Mouse (Mus musculus): ENCODE results near the gene Errfi1. TPM values are rescaled to one million over a fixed set of nuclear protein-coding genes. Genes with fewer than 3 reads are reported as not detected.

Gene Errfi1
- polyA plus RNA-seq, 1 experiment from 2014 or later, result 17.2 TPM

DNA sequence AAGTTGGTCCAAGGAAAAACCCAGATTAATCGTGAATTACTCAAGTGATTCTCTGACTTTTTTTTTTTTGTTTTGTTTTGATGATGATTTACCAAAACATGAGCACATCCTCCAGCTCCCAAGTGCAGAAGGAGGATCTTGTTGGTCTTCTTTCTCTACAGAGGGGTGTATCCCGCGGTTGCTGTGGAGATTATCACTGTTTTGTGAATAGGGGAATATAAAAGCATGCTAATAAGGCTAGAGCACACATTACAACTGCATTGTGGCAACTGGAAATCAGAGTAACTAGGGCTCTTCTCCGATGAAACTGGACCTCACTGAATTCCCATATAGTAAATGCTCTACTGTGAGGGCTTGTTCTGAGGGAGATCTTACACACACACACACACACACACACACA, 1.2 kb upstream of the Errfi1 start:
- no peak overlapping the region for H3K27ac ChIP-seq
- H3K4me1 ChIP-seq, result peaks cover 13% of the 10 kb centered on the region

DNA sequence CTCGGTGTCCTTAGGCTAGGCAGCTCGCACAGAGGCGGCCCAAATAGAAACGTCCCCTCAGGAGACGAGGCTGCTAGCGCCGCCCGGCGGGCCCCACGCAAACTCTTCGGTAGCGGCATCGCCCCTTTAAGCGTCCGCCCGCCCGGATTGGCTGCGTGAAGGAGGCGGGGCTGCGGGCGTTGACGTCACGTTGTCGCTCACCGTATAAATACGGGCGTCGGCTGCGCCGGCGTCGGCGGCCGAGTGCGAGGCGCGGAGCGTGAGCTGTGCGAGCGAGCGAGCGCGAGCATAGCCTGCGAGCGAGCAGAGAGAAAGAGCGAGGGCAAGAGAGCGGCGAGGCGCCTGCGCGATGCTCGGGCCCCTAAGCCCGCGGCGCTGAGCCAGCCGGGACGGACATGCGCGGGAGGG, 1.1 kb downstream of the Errfi1 start:
- H3K27me3 ChIP-seq, result peaks cover 12% of the 10 kb centered on the region
- peak overlapping the region; percentile 92 for H3K9ac ChIP-seq
- H3K4me1 ChIP-seq, result peaks cover 13% of the 10 kb centered on the region
- H3K36me3 ChIP-seq (replicated peaks), result no peaks in the 10 kb centered on the region
- no peaks in the 10 kb centered on the region for H3K9me3 ChIP-seq
- H3K27ac ChIP-seq, result peak overlapping the region; percentile 99
- peak overlapping the region; percentile 59 for H3K4me2 ChIP-seq
- H3K4me3 ChIP-seq (replicated peaks), result peak overlapping the region; percentile 75
- under 1% methylated on average over 56 of the region's 59 CpGs for WGBS
- ATAC-seq (ENCODE audit: low FRiP score), result peak; percentile 98

More for the DNA sequence above, 1.2 kb upstream of the Errfi1 start:
- Histone ChIP-seq H3K27me3 (peaks cover 20% of the 10 kb centered on the region), H3K36me3 (replicated peaks) (no peaks in the 10 kb centered on the region), H3K4me2 (no peak overlapping the region), H3K9me3 (no peaks in the 10 kb centered on the region), H3K9ac (no peak overlapping the region), H3K4me3 (replicated peaks) (no peak overlapping the region)
- 61% methylated on average over 4 of the region's 4 CpGs for WGBS
- ATAC-seq (ENCODE audit: low FRiP score), result no peak

DNA sequence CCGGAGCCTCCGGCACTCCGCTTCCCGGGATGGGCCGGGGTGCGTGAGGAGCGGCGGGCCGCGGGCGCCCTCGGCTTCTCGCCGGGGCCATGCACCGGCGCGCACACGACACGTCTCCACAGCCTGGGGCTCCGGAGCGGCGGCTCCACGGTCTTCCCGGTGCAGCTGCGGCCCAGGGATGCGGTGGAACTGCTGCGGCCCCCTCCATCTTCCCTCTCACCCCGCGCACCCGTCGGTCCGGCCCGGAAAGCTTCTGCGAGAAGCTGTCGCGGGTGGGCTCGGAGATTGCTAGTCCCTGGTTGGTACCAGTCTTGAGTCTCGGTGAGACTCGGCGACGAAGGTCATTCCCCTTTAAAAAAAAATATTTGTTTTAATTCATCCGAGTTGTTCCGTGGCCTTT, 1.6 kb downstream of the Errfi1 start:
- Histone ChIP-seq H3K4me3 (replicated peaks) (peak overlapping the region; percentile 75), H3K4me2 (peak overlapping the region; percentile 59), H3K36me3 (replicated peaks) (no peaks in the 10 kb centered on the region), H3K9ac (peak overlapping the region; percentile 92), H3K27ac (peak overlapping the region; percentile 99), H3K9me3 (no peaks in the 10 kb centered on the region), H3K4me1 (peaks cover 13% of the 10 kb centered on the region), H3K27me3 (peaks cover 12% of the 10 kb centered on the region)
- WGBS, result under 1% methylated on average over 31 of the region's 43 CpGs
- peak; percentile 72 for ATAC-seq (ENCODE audit: low FRiP score)

DNA sequence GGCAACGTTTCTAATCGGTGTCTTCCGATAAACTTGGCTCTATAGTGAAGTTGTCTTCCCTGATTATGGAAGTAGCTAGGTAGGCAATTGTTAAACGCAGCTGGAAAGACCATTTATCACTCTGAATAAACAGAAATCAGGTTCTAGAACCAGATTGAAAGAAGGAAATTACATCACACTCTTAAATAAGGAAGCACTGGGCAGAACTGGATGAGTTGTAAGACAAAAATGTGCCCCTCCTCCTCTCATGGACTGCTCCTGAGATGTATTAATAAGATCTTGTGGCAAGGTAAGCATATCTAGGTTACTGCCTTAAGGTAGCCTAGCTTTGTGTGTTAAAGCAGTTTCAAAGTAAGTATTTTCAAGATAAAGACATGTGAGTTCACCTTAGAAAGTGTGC, 6.8 kb downstream of the Errfi1 start:
- Histone ChIP-seq H3K27ac (no peak overlapping the region), H3K27me3 (no peaks in the 10 kb centered on the region), H3K4me3 (replicated peaks) (no peak overlapping the region), H3K4me2 (no peak overlapping the region), H3K9me3 (no peaks in the 10 kb centered on the region), H3K4me1 (peaks cover 11% of the 10 kb centered on the region), H3K36me3 (replicated peaks) (no peaks in the 10 kb centered on the region), H3K9ac (no peak overlapping the region)
- 92% methylated on average over 4 of the region's 4 CpGs for WGBS
- no peak for ATAC-seq (ENCODE audit: low FRiP score)

DNA sequence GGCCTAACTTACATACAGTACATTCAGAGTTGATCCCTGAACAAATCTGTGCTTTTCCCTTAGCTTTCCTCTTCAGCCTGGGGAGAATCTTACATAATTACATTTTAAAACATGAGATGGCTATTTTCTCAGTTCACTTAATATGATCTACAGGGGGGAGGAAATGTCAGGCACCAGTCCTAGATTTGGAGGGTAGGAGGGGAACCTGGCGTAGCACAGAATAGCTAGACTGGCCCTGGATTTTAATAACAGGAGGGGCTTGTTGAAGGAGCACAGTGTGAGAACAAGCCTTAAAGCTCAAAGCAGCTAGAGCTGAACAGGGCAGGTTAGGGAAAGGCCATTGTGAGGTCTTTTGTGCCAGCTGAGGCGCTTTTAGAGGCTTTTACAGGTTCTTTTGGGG, 7.4 kb downstream of the Errfi1 start:
- Histone ChIP-seq H3K4me2 (no peak overlapping the region), H3K27ac (no peak overlapping the region), H3K4me1 (peaks cover 11% of the 10 kb centered on the region), H3K9ac (no peak overlapping the region), H3K4me3 (replicated peaks) (no peak overlapping the region), H3K27me3 (no peaks in the 10 kb centered on the region), H3K36me3 (replicated peaks) (peaks cover 5% of the 10 kb centered on the region), H3K9me3 (no peaks in the 10 kb centered on the region)
- ATAC-seq (ENCODE audit: low FRiP score), result no peak
- WGBS, result 46% methylated on average over 2 of the region's 2 CpGs

DNA sequence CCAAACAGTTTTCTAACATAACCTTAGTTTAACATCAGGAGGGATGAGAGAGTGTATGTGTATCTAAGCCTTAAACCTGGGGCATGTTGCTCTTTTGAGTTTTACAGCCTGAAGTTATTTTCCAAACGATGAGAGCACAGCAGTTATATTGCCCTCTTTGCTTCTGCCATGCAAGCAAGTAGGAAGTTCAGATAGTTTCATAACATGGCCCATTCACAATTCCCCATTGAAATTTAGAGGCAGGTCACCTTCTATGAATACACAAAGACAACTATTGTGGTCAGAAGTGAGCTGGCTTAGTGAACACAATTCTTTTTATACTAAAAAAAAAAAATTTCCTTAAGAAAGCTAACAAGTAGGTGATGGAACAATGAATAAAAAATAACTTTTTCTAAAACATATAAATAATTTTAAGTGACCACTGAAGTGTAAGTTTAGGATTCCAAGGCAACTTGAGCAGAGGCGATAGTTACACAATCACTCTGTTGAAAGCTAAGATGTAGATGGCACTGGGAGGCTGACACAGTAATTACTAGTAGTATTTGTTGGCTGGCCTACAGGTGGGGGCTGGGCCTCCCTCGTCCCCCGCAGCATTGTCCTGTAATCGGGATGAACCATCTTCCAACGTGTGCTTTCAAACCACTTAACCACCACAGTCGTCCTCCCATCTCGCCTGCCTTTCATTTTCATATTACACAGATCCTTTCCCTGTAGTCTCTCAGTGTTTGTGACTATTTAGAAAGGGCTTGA, 9.1 kb downstream of the Errfi1 start:
- WGBS, result 45% methylated on average over 8 of the region's 8 CpGs
- ATAC-seq (ENCODE audit: low FRiP score), result no peak
- H3K27me3 ChIP-seq, result no peaks in the 10 kb centered on the region

DNA sequence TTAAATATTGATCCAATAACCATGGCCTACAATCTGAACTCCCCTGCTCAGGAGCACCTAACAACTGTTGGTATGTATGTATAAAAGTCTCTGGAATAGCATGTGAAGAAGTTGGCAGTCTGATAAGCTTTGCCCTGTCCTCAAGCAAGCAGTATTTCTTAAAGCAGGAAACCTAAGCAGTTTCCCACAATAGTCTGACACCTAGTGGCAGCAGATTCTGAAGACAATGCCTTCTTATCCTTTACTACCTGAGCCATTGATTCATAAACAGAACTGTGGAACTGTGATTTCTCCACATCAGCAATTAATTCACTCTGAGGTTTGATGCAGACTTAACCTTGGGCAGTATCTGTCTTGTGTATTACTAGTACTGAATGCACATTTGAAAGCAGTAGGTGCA, 11.7 kb downstream of the Errfi1 start:
- no peaks in the 10 kb centered on the region for H3K9me3 ChIP-seq
- H3K4me3 ChIP-seq (replicated peaks), result no peak overlapping the region
- no peak overlapping the region for H3K9ac ChIP-seq
- ATAC-seq (ENCODE audit: low FRiP score), result no peak
- H3K27me3 ChIP-seq, result no peaks in the 10 kb centered on the region
- H3K4me1 ChIP-seq, result 0 out of 2 replicates have a peak, but pooled peaks cover 5% of the 10 kb centered on the region
- no peak overlapping the region for H3K27ac ChIP-seq
- H3K36me3 ChIP-seq (replicated peaks), result peaks cover 21% of the 10 kb centered on the region
- no peak overlapping the region for H3K4me2 ChIP-seq

More for the DNA sequence above, 9.1 kb downstream of the Errfi1 start:
- Histone ChIP-seq H3K4me2 (no peak overlapping the region), H3K27ac (no peak overlapping the region), H3K4me3 (replicated peaks) (no peak overlapping the region), H3K9me3 (no peaks in the 10 kb centered on the region), H3K4me1 (0 out of 2 replicates have a peak, but pooled peaks cover 5% of the 10 kb centered on the region), H3K36me3 (replicated peaks) (peaks cover 21% of the 10 kb centered on the region), H3K9ac (no peak overlapping the region)

DNA sequence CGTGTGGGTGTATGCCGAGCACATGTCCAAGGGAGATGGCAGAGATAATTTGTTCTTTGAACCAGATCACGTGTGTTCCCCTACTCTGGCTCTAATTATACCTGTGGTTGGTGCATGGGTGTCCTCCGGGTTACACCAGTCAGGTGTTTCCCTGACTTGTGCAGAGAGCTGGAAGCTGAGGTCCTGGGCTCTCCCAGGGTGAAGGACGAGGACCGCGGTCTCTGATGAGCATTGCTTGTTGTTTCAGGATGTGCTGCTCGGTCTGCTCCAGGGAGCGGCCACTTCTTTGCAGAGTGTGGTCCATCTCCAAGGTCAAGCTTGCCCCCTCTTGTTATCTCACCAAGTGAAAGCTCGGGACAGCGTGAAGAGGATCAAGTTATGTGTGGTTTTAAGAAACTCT, 12.3 kb downstream of the Errfi1 start:
- Histone ChIP-seq H3K36me3 (replicated peaks) (peaks cover 21% of the 10 kb centered on the region), H3K9me3 (no peaks in the 10 kb centered on the region), H3K4me1 (0 out of 2 replicates have a peak, but pooled peaks cover 3% of the 10 kb centered on the region), H3K4me3 (replicated peaks) (no peak overlapping the region), H3K27ac (no peak overlapping the region), H3K9ac (no peak overlapping the region), H3K4me2 (no peak overlapping the region), H3K27me3 (no peaks in the 10 kb centered on the region)
- 95% methylated on average over 11 of the region's 11 CpGs for WGBS
- ATAC-seq (ENCODE audit: low FRiP score), result no peak

DNA sequence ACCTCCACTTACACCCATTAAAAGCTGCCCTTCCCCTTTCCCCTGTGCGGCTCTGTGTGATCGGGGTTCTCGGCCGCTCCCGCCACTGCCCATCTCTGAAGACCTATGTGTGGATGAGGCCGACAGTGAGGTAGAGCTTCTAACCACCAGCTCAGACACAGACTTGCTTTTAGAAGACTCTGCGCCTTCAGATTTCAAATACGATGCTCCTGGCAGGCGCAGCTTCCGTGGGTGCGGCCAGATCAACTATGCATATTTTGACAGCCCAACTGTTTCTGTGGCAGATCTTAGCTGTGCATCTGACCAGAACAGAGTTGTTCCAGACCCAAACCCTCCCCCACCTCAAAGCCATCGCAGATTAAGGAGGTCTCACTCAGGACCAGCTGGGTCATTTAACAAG, 12.8 kb downstream of the Errfi1 start:
- Histone ChIP-seq H3K4me3 (replicated peaks) (no peak overlapping the region), H3K27me3 (no peaks in the 10 kb centered on the region), H3K4me1 (peaks cover 3% of the 10 kb centered on the region), H3K9ac (no peak overlapping the region), H3K9me3 (no peaks in the 10 kb centered on the region), H3K4me2 (no peak overlapping the region), H3K36me3 (replicated peaks) (peaks cover 21% of the 10 kb centered on the region), H3K27ac (no peak overlapping the region)
- 96% methylated on average over 12 of the region's 12 CpGs for WGBS
- no peak for ATAC-seq (ENCODE audit: low FRiP score)

DNA sequence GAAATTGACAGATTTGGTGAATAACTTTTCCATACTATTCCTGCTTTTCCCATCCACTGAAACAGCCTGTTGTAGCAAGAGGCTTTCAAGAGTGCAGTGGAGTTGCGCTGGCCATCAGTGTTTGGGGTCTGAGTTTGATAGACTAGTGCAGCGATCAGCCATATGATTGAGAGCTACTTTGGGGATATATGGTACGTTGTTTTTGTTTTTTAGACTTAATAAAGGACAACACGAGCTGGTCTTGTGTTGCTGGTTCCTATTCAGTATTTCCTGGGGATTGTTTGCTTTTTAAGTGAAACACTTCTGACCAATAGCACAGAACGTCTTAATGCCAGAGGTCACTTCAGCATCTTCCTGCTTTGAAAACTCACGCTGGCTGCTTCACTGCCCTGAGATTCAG, 14.4 kb downstream of the Errfi1 start:
- ATAC-seq (ENCODE audit: low FRiP score), result no peak
- Histone ChIP-seq H3K36me3 (replicated peaks) (peaks cover 21% of the 10 kb centered on the region), H3K4me1 (peaks cover 12% of the 10 kb centered on the region), H3K9me3 (no peaks in the 10 kb centered on the region), H3K27ac (no peak overlapping the region), H3K9ac (no peak overlapping the region), H3K4me2 (no peak overlapping the region), H3K27me3 (no peaks in the 10 kb centered on the region), H3K4me3 (replicated peaks) (no peak overlapping the region)
- WGBS, result 92% methylated on average over 6 of the region's 6 CpGs

DNA sequence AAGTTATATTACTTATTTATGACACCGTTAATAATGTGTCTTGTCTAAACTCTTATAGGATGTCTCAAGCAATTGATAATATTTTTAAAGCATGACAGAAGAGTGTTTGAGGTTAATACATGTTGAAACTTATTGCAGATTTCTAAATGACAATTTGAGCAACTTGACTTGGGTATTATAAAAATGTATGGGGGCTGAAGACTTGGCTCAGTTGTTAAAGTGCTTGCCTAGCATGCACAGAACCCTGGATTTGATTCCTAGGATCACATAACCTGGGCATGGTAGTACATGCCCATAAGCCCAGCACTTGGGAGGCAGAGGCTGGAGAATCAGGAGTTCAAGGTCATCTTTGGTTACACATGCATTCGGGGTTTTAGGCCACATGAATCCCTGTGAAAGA, 15.1 kb downstream of the Errfi1 start:
- H3K36me3 ChIP-seq (replicated peaks), result peaks cover 21% of the 10 kb centered on the region
- H3K27me3 ChIP-seq, result no peaks in the 10 kb centered on the region
- H3K27ac ChIP-seq, result no peak overlapping the region
- WGBS, result 84% methylated on average over 2 of the region's 2 CpGs
- no peak overlapping the region for H3K9ac ChIP-seq
- H3K4me2 ChIP-seq, result no peak overlapping the region
- no peaks in the 10 kb centered on the region for H3K9me3 ChIP-seq
- no peak overlapping the region for H3K4me3 ChIP-seq (replicated peaks)
- no peak for ATAC-seq (ENCODE audit: low FRiP score)
- peaks cover 12% of the 10 kb centered on the region for H3K4me1 ChIP-seq

DNA sequence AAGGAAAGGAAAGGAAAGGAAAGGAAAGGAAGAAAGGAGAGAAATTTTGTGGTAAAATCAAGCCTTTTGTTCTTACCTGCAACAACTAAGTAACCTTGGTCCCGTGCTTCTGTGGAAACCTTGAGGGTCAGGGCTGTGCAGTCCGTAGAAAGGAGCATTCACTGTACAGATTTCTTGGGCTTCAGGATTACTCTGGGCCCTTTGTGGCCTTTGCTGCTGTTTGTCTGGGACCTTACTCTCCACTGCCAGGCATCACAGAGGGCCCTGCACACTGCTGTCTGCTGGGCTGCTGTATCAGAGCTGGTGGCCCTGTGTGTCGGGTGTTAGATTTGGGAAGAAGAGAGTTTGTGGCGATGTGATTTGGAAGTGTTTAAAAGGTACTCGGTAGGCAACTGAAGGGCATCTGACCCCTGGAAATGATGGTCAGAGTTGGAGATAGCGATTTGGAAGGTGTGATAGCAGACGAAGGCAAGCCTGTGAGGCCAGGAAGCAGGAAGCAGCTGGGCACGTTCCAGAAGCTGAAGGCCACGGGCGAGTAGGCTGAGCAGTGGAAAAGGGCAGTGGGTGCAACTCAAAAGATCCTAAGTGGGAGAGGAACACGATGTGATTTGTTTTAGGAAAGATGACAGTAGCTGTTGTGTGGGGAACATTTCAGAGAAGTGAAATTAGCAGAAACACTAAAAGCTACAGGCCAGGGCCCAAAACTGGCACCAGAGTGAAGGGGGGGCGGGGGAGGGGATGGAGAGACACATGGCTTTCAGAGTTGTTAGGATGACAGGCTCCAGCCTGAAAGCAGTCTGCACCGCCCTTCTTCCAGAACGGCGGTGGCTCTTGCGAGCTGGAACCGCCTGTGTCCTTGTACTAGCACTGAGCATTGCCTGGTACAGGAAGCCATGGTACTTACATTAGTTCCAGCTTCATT, 15.8 kb downstream of the Errfi1 start:
- peaks cover 21% of the 10 kb centered on the region for H3K36me3 ChIP-seq (replicated peaks)
- no peak overlapping the region for H3K9ac ChIP-seq
- no peaks in the 10 kb centered on the region for H3K9me3 ChIP-seq
- no peak overlapping the region for H3K4me2 ChIP-seq
- H3K4me1 ChIP-seq, result peaks cover 12% of the 10 kb centered on the region
- ATAC-seq (ENCODE audit: low FRiP score), result no peak
- no peak overlapping the region for H3K4me3 ChIP-seq (replicated peaks)
- H3K27me3 ChIP-seq, result no peaks in the 10 kb centered on the region
- H3K27ac ChIP-seq, result no peak overlapping the region
- 80% methylated on average over 17 of the region's 17 CpGs for WGBS

Measured in forebrain, embryonic 12.5 days (tissue).